Mouse (Mus musculus): ENCODE measurements at regions not wholly inside any gene's neighbourhood (a gene's known extent, or its start where the extent isn't known, plus 50 kb on each side); places are given as distances from the start of the nearest gene placed in this dataset.

- in situ Hi-C loops (cut with MboI; ENCODE audit: low pct_unique_long_range_greater_than_20kb), result no loop called here
- ChIA-PET CTCF (interaction anchor here (2.7 kb wide), 1 partner anchor 13 kb away, joined by 8 read pairs; no protein-coding TSS in a partner anchor), POLR2A (no interaction called here)
- H3K27me3 ChIP-seq, result no peaks in the 10 kb centered on the region
- DNase-seq (ENCODE audit: low read depth, low spot score) (no peak), ATAC-seq (no peak)
- TF ChIP-seq CTCF (IDR thresholded peaks at IDR 0.05), result no peak
Observed at GRCm38 (mm10) chr11:40424316-40424715, 270.7 kb downstream of the Mat2b start.

- ChIA-PET CTCF (interaction anchor here (0.9 kb wide), 1 partner anchor 29 kb away, joined by 3 read pairs; no protein-coding TSS in a partner anchor), POLR2A (no interaction called here)
- no peaks in the 10 kb centered on the region for H3K27me3 ChIP-seq
- in situ Hi-C loops (cut with MboI; ENCODE audit: low pct_unique_long_range_greater_than_20kb), result no loop called here
- no peak for TF ChIP-seq CTCF (IDR thresholded peaks at IDR 0.05)
- peak; percentile 81 for ATAC-seq
- DNase-seq (ENCODE audit: low read depth, low spot score), result no peak
Observed at GRCm38 (mm10) chr11:40407571-40407970, 287.4 kb downstream of the Mat2b start.

GRCm38 (mm10) chr11:40402249-40402648 lies 292.8 kb downstream of the Mat2b start:
- peak; percentile 100 for ATAC-seq
- peak; percentile 76 for DNase-seq (ENCODE audit: low read depth, low spot score)
- in situ Hi-C loops (cut with MboI; ENCODE audit: low pct_unique_long_range_greater_than_20kb), result no loop called here
- CTCF ChIA-PET, result interaction anchor here (0.7 to 1.3 kb wide), 3 partner anchors 19 to 33 kb away, joined by 3 to 4 read pairs (median 3); no protein-coding TSS in a partner anchor
- H3K27me3 ChIP-seq, result no peaks in the 10 kb centered on the region
- TF ChIP-seq CTCF (IDR thresholded peaks at IDR 0.05), result no peak
- POLR2A ChIA-PET, result no interaction called here

GRCm38 (mm10) chr11:40397453-40398104 lies 297.4 kb downstream of the Mat2b start:
- ChIA-PET POLR2A (interaction anchor here (0.6 kb wide), 1 partner anchor 362 kb away, joined by 7 read pairs; no protein-coding TSS in a partner anchor), CTCF (interaction anchor here (1.3 kb wide), 1 partner anchor 8 kb away, joined by 3 read pairs; no protein-coding TSS in a partner anchor)
- TF ChIP-seq CTCF (IDR thresholded peaks at IDR 0.05), result no peak
- H3K27me3 ChIP-seq, result no peaks in the 10 kb centered on the region
- ATAC-seq (no peak), DNase-seq (ENCODE audit: low read depth, low spot score) (no peak)
- in situ Hi-C loops (cut with MboI; ENCODE audit: low pct_unique_long_range_greater_than_20kb), result no loop called here

GRCm38 (mm10) chr11:40395331-40395730 lies 299.7 kb downstream of the Mat2b start:
- ChIA-PET POLR2A (no interaction called here), CTCF (interaction anchor here (1.5 to 1.7 kb wide), 2 partner anchors 11 to 30 kb away, joined by 4 to 5 read pairs; no protein-coding TSS in a partner anchor)
- TF ChIP-seq CTCF (IDR thresholded peaks at IDR 0.05), result no peak
- ATAC-seq, result no peak
- no peak for DNase-seq (ENCODE audit: low read depth, low spot score)
- in situ Hi-C loops (cut with MboI; ENCODE audit: low pct_unique_long_range_greater_than_20kb), result no loop called here
- no peaks in the 10 kb centered on the region for H3K27me3 ChIP-seq

- H3K27me3 ChIP-seq, result no peaks in the 10 kb centered on the region
- in situ Hi-C loops (cut with MboI; ENCODE audit: low pct_unique_long_range_greater_than_20kb), result no loop called here
- ATAC-seq, result no peak
- no peak for DNase-seq (ENCODE audit: low read depth, low spot score)
- CTCF ChIA-PET, result interaction anchor here (1.5 to 1.7 kb wide), 2 partner anchors 11 to 30 kb away, joined by 4 to 5 read pairs; no protein-coding TSS in a partner anchor
- POLR2A ChIA-PET, result no interaction called here
- no peak for TF ChIP-seq CTCF (IDR thresholded peaks at IDR 0.05)
Observed at GRCm38 (mm10) chr11:40394864-40395266, 300.1 kb downstream of the Mat2b start.

- POLR2A ChIA-PET, result no interaction called here
- no peak for ATAC-seq
- CTCF ChIA-PET, result interaction anchor here (1.5 to 1.7 kb wide), 2 partner anchors 10 to 29 kb away, joined by 4 to 5 read pairs; no protein-coding TSS in a partner anchor
- DNase-seq (ENCODE audit: low read depth, low spot score), result no peak
- H3K27me3 ChIP-seq, result no peaks in the 10 kb centered on the region
- no peak for TF ChIP-seq CTCF (IDR thresholded peaks at IDR 0.05)
- in situ Hi-C loops (cut with MboI; ENCODE audit: low pct_unique_long_range_greater_than_20kb), result no loop called here
Observed at GRCm38 (mm10) chr11:40394283-40394758, 300.7 kb downstream of the Mat2b start.

- H3K27me3 ChIP-seq, result peaks cover 3% of the 10 kb centered on the region
- in situ Hi-C loops (cut with MboI; ENCODE audit: low pct_unique_long_range_greater_than_20kb), result no loop called here
- CTCF ChIA-PET, result interaction anchor here (1.3 kb wide), 1 partner anchor 9 kb away, joined by 3 read pairs; no protein-coding TSS in a partner anchor
- TF ChIP-seq CTCF (IDR thresholded peaks at IDR 0.05), result no peak
- POLR2A ChIA-PET, result no interaction called here
- ATAC-seq (no peak), DNase-seq (ENCODE audit: low read depth, low spot score) (no peak)
Observed at GRCm38 (mm10) chr11:40380696-40381095, 314.3 kb downstream of the Mat2b start.

- H3K27me3 ChIP-seq, result peaks cover 3% of the 10 kb centered on the region
- TF ChIP-seq CTCF (IDR thresholded peaks at IDR 0.05), result no peak
- POLR2A ChIA-PET, result interaction anchor here (0.7 kb wide), 1 partner anchor 102 kb away, joined by 3 read pairs; no protein-coding TSS in a partner anchor
- ATAC-seq, result no peak
- in situ Hi-C loops (cut with MboI; ENCODE audit: low pct_unique_long_range_greater_than_20kb), result no loop called here
- no peak for DNase-seq (ENCODE audit: low read depth, low spot score)
- CTCF ChIA-PET, result no interaction called here
Observed at GRCm38 (mm10) chr11:40371696-40372095, 323.3 kb downstream of the Mat2b start.

GRCm38 (mm10) chr11:40366573-40366972 lies 328.4 kb downstream of the Mat2b start:
- no peak for TF ChIP-seq CTCF (IDR thresholded peaks at IDR 0.05)
- CTCF ChIA-PET, result interaction anchor here (1.1 kb wide), 1 partner anchor 98 kb away, joined by 3 read pairs; no protein-coding TSS in a partner anchor
- in situ Hi-C loops (cut with MboI; ENCODE audit: low pct_unique_long_range_greater_than_20kb), result no loop called here
- POLR2A ChIA-PET, result no interaction called here
- no peak for DNase-seq (ENCODE audit: low read depth, low spot score)
- no peaks in the 10 kb centered on the region for H3K27me3 ChIP-seq
- ATAC-seq, result peak; percentile 54

- ChIA-PET CTCF (no interaction called here), POLR2A (no interaction called here)
- ATAC-seq (no peak), DNase-seq (ENCODE audit: low read depth, low spot score) (no peak)
- TF ChIP-seq CTCF (IDR thresholded peaks at IDR 0.05), result no peak
- H3K27me3 ChIP-seq, result no peaks in the 10 kb centered on the region
- in situ Hi-C loops (cut with MboI; ENCODE audit: low pct_unique_long_range_greater_than_20kb), result no loop called here
Observed at GRCm38 (mm10) chr11:40362530-40363185, 332.3 kb downstream of the Mat2b start.

Data from Patski (cell line).